In genomic region chr4:125705746-125706145, GRCm38 (mm10) we compare ENCODE assay signal across 22 mouse cellular contexts.
DNase-seq lines count a peak whose midpoint lies in the region; ATAC-seq and TF ChIP-seq lines count a peak whose summit lies in the region.
"Had no signal": no experiment of that assay in that cellular context is flagged by ENCODE, and none has a peak within 500 bp of the region (broad histone marks: within the 10 kb centered on the region; RNA-seq: fewer than 3 reads in every experiment).

No protein-coding gene starts in this region.

- H3K4me3 ChIP-seq in forebrain, embryonic 13.5 days: no peak overlapping the region
- no peak overlapping the region for H3K4me3 ChIP-seq in forebrain, postnatal 0 days (ENCODE audit: low read depth, low read length)
- H3K4me3 ChIP-seq in midbrain, embryonic 16.5 days (ENCODE audit: low read depth, low read length): no peak overlapping the region
- H3K4me3 ChIP-seq: heart, embryonic 15.5 days; kidney, embryonic 15.5 days had no signal

- H3K9me3 ChIP-seq in forebrain, embryonic 13.5 days (replicated peaks): no peaks in the 10 kb centered on the region
- no peaks in the 10 kb centered on the region for H3K9me3 ChIP-seq in forebrain, postnatal 0 days (ENCODE audit: low read length)
- H3K9me3 ChIP-seq in midbrain, embryonic 16.5 days (replicated peaks; ENCODE audit: control insufficient read depth, low read length, poor library complexity, severe bottlenecking): no peaks in the 10 kb centered on the region
- H3K9me3 ChIP-seq: heart, embryonic 15.5 days; kidney, embryonic 15.5 days had no signal

- no peak overlapping the region for H3K27ac ChIP-seq in forebrain, embryonic 13.5 days
- no peak overlapping the region for H3K27ac ChIP-seq in forebrain, postnatal 0 days (ENCODE audit: low read depth, low read length)
- peak overlapping the region; percentile 51; the same call in 1 of the 2 replicates for H3K27ac ChIP-seq in midbrain, embryonic 16.5 days (ENCODE audit: low read length)
- H3K27ac ChIP-seq: heart, embryonic 15.5 days; kidney, embryonic 15.5 days; liver, embryonic 14.5 days had no signal

- 49% methylated on average over 8 of the region's 8 CpGs for WGBS in forebrain, embryonic 13.5 days
- 23% methylated on average over 8 of the region's 8 CpGs for WGBS in forebrain, postnatal 0 days
- WGBS in midbrain, embryonic 16.5 days: 27% methylated on average over 8 of the region's 8 CpGs

- peaks cover 43% of the 10 kb centered on the region for H3K4me1 ChIP-seq in forebrain, embryonic 13.5 days
- H3K4me1 ChIP-seq in forebrain, postnatal 0 days (ENCODE audit: insufficient read depth): peaks cover 10% of the 10 kb centered on the region; the same call in 1 of the 2 replicates
- peaks cover 7% of the 10 kb centered on the region for H3K4me1 ChIP-seq in midbrain, embryonic 16.5 days (ENCODE audit: control insufficient read depth, insufficient read depth, low read length)
- H3K4me1 ChIP-seq: kidney, embryonic 15.5 days had no signal

- DNase-seq in forebrain, postnatal 0 days: no peak
- peak; percentile 27 to 41 for DNase-seq in layer of hippocampus, postnatal 10 days (ENCODE audit: low spot score in 2 of 2)
- DNase-seq in layer of hippocampus, adult 9-11 months: no peak
- peak; percentile 53 to 58 for DNase-seq in right cerebral cortex, postnatal 10 days (ENCODE audit: low spot score in 2 of 2)
- no peak for DNase-seq in right cerebral cortex, postnatal 4 days
- DNase-seq in adrenal gland, postnatal 25 days: no peak
- DNase-seq: adrenal gland, postnatal 10 days; cerebellum, adult 11-12 months; gastrocnemius, postnatal 10 days; kidney, adult 18-20 months; kidney, postnatal 25 days; lung, adult 2 months; lung, postnatal 14 days; thymus, adult 2 months; thymus, postnatal 36 days had no signal

- ATAC-seq in forebrain, embryonic 13.5 days: peak; percentile 48
- no peak for ATAC-seq in forebrain, postnatal 0 days
- peak; percentile 61 for ATAC-seq in midbrain, embryonic 16.5 days
- ATAC-seq: hindbrain, embryonic 16.5 days; Patski had no signal

- no peak for TF ChIP-seq CTCF in forebrain, postnatal 0 days (IDR thresholded peaks at IDR 0.05; ENCODE audit: low read depth)

- H3K4me2 ChIP-seq in forebrain, embryonic 13.5 days: no peak overlapping the region
- no peak overlapping the region for H3K4me2 ChIP-seq in forebrain, postnatal 0 days (ENCODE audit: low read depth)
- H3K4me2 ChIP-seq in midbrain, embryonic 16.5 days (ENCODE audit: low read length): no peak overlapping the region
- H3K4me2 ChIP-seq: heart, embryonic 15.5 days; kidney, embryonic 15.5 days had no signal

- peaks cover 14% of the 10 kb centered on the region; the same call in 1 of the 2 replicates for H3K27me3 ChIP-seq in forebrain, embryonic 13.5 days
- no peaks in the 10 kb centered on the region for H3K27me3 ChIP-seq in forebrain, postnatal 0 days (ENCODE audit: insufficient read depth, low read length)
- no peaks in the 10 kb centered on the region for H3K27me3 ChIP-seq in midbrain, embryonic 16.5 days (ENCODE audit: control insufficient read depth, insufficient read depth, low read depth, low read length)
- H3K27me3 ChIP-seq: heart, embryonic 15.5 days; kidney, embryonic 15.5 days had no signal

- H3K36me3 ChIP-seq in forebrain, embryonic 13.5 days (ENCODE audit: poor library complexity, severe bottlenecking): peaks cover 19% of the 10 kb centered on the region
- 0 out of 2 replicates have a peak, but pooled peaks cover 3% of the 10 kb centered on the region for H3K36me3 ChIP-seq in forebrain, postnatal 0 days (ENCODE audit: insufficient read depth)
- peaks cover 5% of the 10 kb centered on the region; the same call in 1 of the 2 replicates for H3K36me3 ChIP-seq in midbrain, embryonic 16.5 days (ENCODE audit: control insufficient read depth, insufficient read depth, low read length)
- H3K36me3 ChIP-seq: heart, embryonic 15.5 days; kidney, embryonic 15.5 days had no signal

- H3K9ac ChIP-seq in forebrain, embryonic 13.5 days: no peak overlapping the region
- no peak overlapping the region for H3K9ac ChIP-seq in forebrain, postnatal 0 days
- H3K9ac ChIP-seq in midbrain, embryonic 16.5 days (ENCODE audit: low read depth, low read length): no peak overlapping the region; the same call in 1 of the 2 replicates
- H3K9ac ChIP-seq: heart, embryonic 15.5 days; kidney, embryonic 15.5 days; liver, embryonic 14.5 days had no signal

Comparison
In these comparisons a context has a peak if more than half of its experiments do, and no peak if none do; other contexts are left out.
1. DNase-seq: peak in layer of hippocampus, postnatal 10 days (2 of 2) and right cerebral cortex, postnatal 10 days (2 of 2); none in forebrain, postnatal 0 days (single experiment), layer of hippocampus, adult 9-11 months (single experiment), right cerebral cortex, postnatal 4 days (single experiment) and adrenal gland, postnatal 25 days (single experiment).